Mouse (Mus musculus): ENCODE measurements around the gene Eif4b. TPM values are rescaled to one million over a fixed set of nuclear protein-coding genes. Genes with fewer than 3 reads are reported as not detected.
A peak's percentile ranks its signal among the peaks of the same experiment; 100 is the strongest.

Eif4b gene
- 121 and 124 TPM in 2 replicates for polyA plus RNA-seq (2016; fragmentation: Nextera tagmentation; extraction: Ambion mirVana)

DNA sequence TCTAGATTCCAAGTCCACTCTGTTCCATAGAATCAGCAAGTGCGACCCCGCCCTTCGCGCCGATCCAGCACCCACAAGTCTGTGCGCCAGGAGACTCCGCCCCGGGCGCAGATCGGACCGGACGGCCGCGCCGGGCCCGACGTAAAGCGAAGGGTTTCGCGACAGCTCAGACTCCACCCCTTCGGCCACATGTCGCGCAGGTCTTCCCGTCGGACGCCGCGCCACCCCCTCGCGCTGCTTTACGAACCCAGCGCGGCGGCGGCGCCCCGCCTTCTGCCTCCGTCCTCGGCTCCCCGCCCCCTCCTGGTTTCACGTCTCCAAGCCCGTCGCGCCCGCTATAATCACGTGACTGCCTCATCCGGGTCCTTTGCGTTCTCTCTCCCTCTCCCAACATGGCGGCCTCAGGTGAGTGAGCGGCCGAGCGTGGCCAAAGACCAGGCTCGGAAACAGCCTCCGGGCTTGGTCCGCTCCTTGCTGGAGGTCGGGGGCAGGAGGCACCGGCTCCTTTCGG is at the start of gene Eif4b:
Eif4b (plus strand) TSS at position 215 of the 511 bp plus-strand sequence.
- WGBS = under 1% methylated on average over 57 of the region's 58 CpGs
- Histone ChIP-seq H3K36me3 (no peaks in the 10 kb centered on the region), H3K4me3 (replicated peaks) (peak within 1 kb of the TSS; percentile 89), H3K9ac (replicated peaks) (peak within 1 kb of the TSS; percentile 93), H3K27me3 (no peaks in the 10 kb centered on the region; the same call in 1 of the 2 replicates), H3K9me3 (no peaks in the 10 kb centered on the region), H3K4me2 (peak within 1 kb of the TSS; percentile 89), H3K27ac (peak within 1 kb of the TSS; percentile 97), H3K4me1 (replicated peaks) (peaks cover 17% of the 10 kb centered on the region)
- peak; percentile 89 for ATAC-seq (ENCODE audit: insufficient number of reproducible peaks, insufficient read depth, low FRiP score, low TSS enrichment, low read depth)

DNA sequence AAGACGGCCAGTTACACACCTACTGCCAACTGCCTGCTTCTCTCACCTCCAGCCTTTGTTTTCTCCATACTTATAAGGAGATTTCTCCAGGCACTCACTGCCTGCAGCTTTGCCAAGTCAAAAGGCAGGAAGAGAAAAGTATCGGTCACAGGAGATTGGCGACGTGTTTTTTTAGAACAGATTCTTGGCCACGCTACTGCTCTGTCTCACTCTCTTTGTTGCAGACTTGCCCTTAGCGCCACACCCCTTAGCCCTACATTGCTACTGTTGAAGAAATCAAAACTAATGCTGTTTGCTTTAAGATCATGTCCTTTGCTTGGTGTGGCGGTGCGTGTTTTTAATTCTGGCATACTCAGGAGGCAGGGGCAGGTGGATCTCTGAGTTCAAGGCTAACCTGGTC is 49.7 kb upstream of the Eif4b start:
- no peak overlapping the region for H3K9ac ChIP-seq (replicated peaks)
- no peak for ATAC-seq (ENCODE audit: insufficient number of reproducible peaks, insufficient read depth, low FRiP score, low TSS enrichment, low read depth)
- H3K27me3 ChIP-seq = peaks cover 54% of the 10 kb centered on the region
- no peaks in the 10 kb centered on the region for H3K9me3 ChIP-seq
- WGBS = 72% methylated on average over 8 of the region's 8 CpGs
- no peak overlapping the region for H3K4me2 ChIP-seq
- H3K36me3 ChIP-seq = no peaks in the 10 kb centered on the region
- H3K4me1 ChIP-seq (replicated peaks) = peaks cover 27% of the 10 kb centered on the region
- H3K27ac ChIP-seq = no peak overlapping the region
- no peak overlapping the region for H3K4me3 ChIP-seq (replicated peaks)

DNA sequence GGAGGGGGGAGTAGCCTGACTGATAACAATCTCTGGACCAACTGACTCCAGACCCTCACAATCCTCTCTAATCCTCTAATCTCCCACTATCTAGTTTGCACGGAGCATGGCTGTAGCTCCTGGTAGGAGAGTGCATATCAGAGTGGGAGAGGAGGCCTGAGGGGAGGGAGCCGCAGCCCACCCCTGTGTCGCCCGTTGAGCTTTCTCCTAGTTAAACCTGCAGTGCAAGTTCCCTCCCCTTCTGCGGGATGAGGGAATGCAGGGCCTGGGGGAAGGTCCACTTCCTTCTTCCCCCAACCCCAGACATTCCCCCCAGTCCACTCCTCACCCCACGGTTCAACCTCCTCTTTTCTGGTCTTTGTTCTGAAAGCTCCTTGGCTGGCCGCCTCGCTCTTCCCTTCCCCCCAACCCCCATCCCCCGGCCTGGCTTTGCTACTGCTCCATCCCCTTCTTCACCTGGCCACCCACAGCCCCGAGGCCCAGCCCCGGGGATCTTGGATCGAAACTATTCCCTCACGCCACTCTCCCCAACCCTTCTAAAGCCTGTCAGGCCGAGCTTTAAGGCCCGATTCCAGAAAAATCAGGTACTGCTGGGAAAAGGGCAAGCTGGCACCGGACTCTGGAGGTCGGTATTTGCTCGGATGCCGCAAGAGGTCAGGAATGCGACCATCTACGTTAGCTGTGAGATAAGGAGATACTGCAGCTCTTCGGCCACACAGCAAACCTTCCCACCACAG is 48.3 kb upstream of the Eif4b start:
- WGBS = 3% methylated on average over 22 of the region's 22 CpGs
- H3K4me3 ChIP-seq (replicated peaks) = no peak overlapping the region; the same call in 1 of the 2 replicates
- H3K27me3 ChIP-seq = peaks cover 67% of the 10 kb centered on the region
- no peaks in the 10 kb centered on the region for H3K9me3 ChIP-seq
- H3K27ac ChIP-seq = no peak overlapping the region; the same call in 1 of the 2 replicates
- 0 out of 2 replicates have a peak overlapping the region, but pooled peaks have one; percentile 24 for H3K9ac ChIP-seq (replicated peaks)
- ATAC-seq (ENCODE audit: insufficient number of reproducible peaks, insufficient read depth, low FRiP score, low TSS enrichment, low read depth) = no peak
- peaks cover 27% of the 10 kb centered on the region for H3K4me1 ChIP-seq (replicated peaks)
- H3K36me3 ChIP-seq = no peaks in the 10 kb centered on the region
- H3K4me2 ChIP-seq = peak overlapping the region; percentile 41

- Histone ChIP-seq H3K9me3 (no peaks in the 10 kb centered on the region), H3K4me3 (replicated peaks) (no peak overlapping the region), H3K4me2 (peak overlapping the region; percentile 41), H3K36me3 (no peaks in the 10 kb centered on the region), H3K27ac (no peak overlapping the region), H3K4me1 (replicated peaks) (peaks cover 27% of the 10 kb centered on the region), H3K9ac (replicated peaks) (no peak overlapping the region), H3K27me3 (peaks cover 67% of the 10 kb centered on the region)
- WGBS = 9% methylated on average over 12 of the region's 12 CpGs
- ATAC-seq (ENCODE audit: insufficient number of reproducible peaks, insufficient read depth, low FRiP score, low TSS enrichment, low read depth) = no peak
Observed at GRCm38 (mm10) chr15:102026430-102026829, 47.1 kb upstream of the Eif4b start.

GRCm38 (mm10) chr15:102028040-102028439 is 45.5 kb upstream of the Eif4b start, which contains the start of gene Krt18:
Gene Krt18 (plus strand): TSS chr15:102028180.
- Histone ChIP-seq H3K9ac (replicated peaks) (peak within 1 kb of the TSS; percentile 47; the same call in 1 of the 2 replicates), H3K4me1 (replicated peaks) (peaks cover 27% of the 10 kb centered on the region), H3K4me3 (replicated peaks) (peak within 1 kb of the TSS; percentile 44), H3K4me2 (peak within 1 kb of the TSS; percentile 71), H3K36me3 (no peaks in the 10 kb centered on the region), H3K27me3 (peaks cover 67% of the 10 kb centered on the region), H3K27ac (no peak within 1 kb of the TSS), H3K9me3 (no peaks in the 10 kb centered on the region)
- under 1% methylated on average over 28 of the region's 28 CpGs for WGBS
- no peak for ATAC-seq (ENCODE audit: insufficient number of reproducible peaks, insufficient read depth, low FRiP score, low TSS enrichment, low read depth)

- H3K4me3 ChIP-seq (replicated peaks) = no peak overlapping the region
- no peaks in the 10 kb centered on the region for H3K36me3 ChIP-seq
- no peaks in the 10 kb centered on the region for H3K9me3 ChIP-seq
- 0 out of 2 replicates have a peak, but pooled peaks cover 3% of the 10 kb centered on the region for H3K4me1 ChIP-seq (replicated peaks)
- 58% methylated on average over 16 of the region's 16 CpGs for WGBS
- no peak overlapping the region for H3K4me2 ChIP-seq
- ATAC-seq (ENCODE audit: insufficient number of reproducible peaks, insufficient read depth, low FRiP score, low TSS enrichment, low read depth) = no peak
- peaks cover 9% of the 10 kb centered on the region; the same call in 1 of the 2 replicates for H3K27me3 ChIP-seq
- H3K9ac ChIP-seq (replicated peaks) = no peak overlapping the region
- H3K27ac ChIP-seq = no peak overlapping the region
Observed at GRCm38 (mm10) chr15:102034121-102035053, 39.2 kb upstream of the Eif4b start.

DNA sequence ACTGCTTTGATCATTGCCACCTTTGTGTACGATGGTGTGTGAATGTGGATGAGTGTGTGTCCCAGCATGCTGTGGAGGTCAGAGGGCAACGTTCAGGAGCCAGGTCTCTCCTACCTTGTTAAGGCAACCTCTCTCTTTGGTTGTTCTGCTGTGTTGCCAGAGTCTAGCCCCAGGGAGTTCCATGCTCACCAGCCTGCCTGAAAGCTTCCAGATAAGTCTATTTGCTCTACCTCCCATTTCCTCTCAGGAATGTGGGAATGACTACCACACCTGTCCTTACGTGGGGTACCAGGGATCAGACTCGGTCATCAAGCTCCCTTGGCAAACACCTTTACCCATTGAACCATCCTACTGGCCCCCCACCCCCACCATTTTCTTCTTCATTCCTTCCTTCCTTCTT is 33.3 kb upstream of the Eif4b start:
- peaks cover 10% of the 10 kb centered on the region; the same call in 1 of the 2 replicates for H3K27me3 ChIP-seq
- H3K9ac ChIP-seq (replicated peaks) = no peak overlapping the region
- H3K4me3 ChIP-seq (replicated peaks) = no peak overlapping the region
- WGBS = 78% methylated on average over 4 of the region's 4 CpGs
- H3K36me3 ChIP-seq = no peaks in the 10 kb centered on the region
- ATAC-seq (ENCODE audit: insufficient number of reproducible peaks, insufficient read depth, low FRiP score, low TSS enrichment, low read depth) = no peak
- H3K27ac ChIP-seq = no peak overlapping the region
- H3K4me2 ChIP-seq = no peak overlapping the region
- 0 out of 2 replicates have a peak, but pooled peaks cover 3% of the 10 kb centered on the region for H3K4me1 ChIP-seq (replicated peaks)
- no peaks in the 10 kb centered on the region for H3K9me3 ChIP-seq

DNA sequence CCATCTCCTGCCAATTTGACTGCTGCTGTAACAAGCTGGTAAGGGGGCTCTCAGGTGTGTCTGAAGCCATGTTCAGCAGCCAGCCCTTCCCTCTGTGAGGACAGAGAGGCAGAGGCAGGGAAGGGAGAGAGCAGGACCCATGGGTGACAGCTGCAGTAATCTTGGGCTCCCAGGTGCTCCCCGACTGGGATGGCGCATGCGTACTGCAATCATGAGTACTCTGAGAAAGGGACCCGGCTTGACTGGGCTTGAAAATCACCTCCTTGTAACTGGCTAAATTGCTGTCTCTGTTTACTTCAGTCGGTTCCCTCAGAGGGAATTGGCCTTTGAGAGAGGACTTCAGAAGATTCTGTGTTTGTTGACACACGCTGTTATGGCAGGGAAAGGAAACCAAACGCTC is 31.6 kb upstream of the Eif4b start:
- H3K36me3 ChIP-seq = no peaks in the 10 kb centered on the region

DNA sequence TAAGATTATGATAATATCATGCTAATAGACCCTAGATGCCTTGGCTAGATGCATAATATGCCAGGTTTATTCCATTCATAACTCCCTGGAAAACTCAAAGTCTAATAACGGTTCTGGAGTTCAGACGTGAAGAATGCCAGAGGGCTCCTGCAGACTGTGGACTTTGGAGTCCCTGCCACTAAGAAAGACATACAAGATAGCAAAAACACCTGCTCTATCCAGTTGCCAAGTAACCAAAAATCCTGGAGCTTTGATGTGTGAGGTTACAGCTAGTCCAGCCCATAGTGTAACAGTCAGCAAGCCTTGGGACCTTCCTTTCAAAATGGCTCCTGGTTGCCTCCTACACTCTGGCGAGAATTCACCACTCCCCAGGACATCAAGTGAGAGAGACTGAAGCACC is 28.8 kb upstream of the Eif4b start:
- Histone ChIP-seq H3K9ac (replicated peaks) (no peak overlapping the region), H3K27ac (no peak overlapping the region), H3K36me3 (no peaks in the 10 kb centered on the region), H3K4me2 (no peak overlapping the region), H3K9me3 (no peaks in the 10 kb centered on the region), H3K4me3 (replicated peaks) (no peak overlapping the region), H3K4me1 (replicated peaks) (no peaks in the 10 kb centered on the region), H3K27me3 (peaks cover 10% of the 10 kb centered on the region; the same call in 1 of the 2 replicates)
- 82% methylated on average over 3 of the region's 3 CpGs for WGBS
- ATAC-seq (ENCODE audit: insufficient number of reproducible peaks, insufficient read depth, low FRiP score, low TSS enrichment, low read depth) = no peak

More for the DNA sequence above, 31.6 kb upstream of the Eif4b start:
- no peak overlapping the region for H3K27ac ChIP-seq
- peaks cover 10% of the 10 kb centered on the region; the same call in 1 of the 2 replicates for H3K27me3 ChIP-seq
- H3K4me2 ChIP-seq = peak overlapping the region; percentile 47
- H3K4me3 ChIP-seq (replicated peaks) = peak overlapping the region; percentile 24; the same call in 1 of the 2 replicates
- ATAC-seq (ENCODE audit: insufficient number of reproducible peaks, insufficient read depth, low FRiP score, low TSS enrichment, low read depth) = no peak
- no peak overlapping the region for H3K9ac ChIP-seq (replicated peaks)
- WGBS = 21% methylated on average over 7 of the region's 7 CpGs
- no peaks in the 10 kb centered on the region for H3K9me3 ChIP-seq
- 0 out of 2 replicates have a peak, but pooled peaks cover 3% of the 10 kb centered on the region for H3K4me1 ChIP-seq (replicated peaks)

- no peak overlapping the region for H3K4me2 ChIP-seq
- H3K4me1 ChIP-seq (replicated peaks) = no peaks in the 10 kb centered on the region
- no peak for ATAC-seq (ENCODE audit: insufficient number of reproducible peaks, insufficient read depth, low FRiP score, low TSS enrichment, low read depth)
- H3K9me3 ChIP-seq = no peaks in the 10 kb centered on the region
- H3K4me3 ChIP-seq (replicated peaks) = no peak overlapping the region
- H3K9ac ChIP-seq (replicated peaks) = no peak overlapping the region
- no peaks in the 10 kb centered on the region for H3K36me3 ChIP-seq
- peaks cover 8% of the 10 kb centered on the region; the same call in 1 of the 2 replicates for H3K27me3 ChIP-seq
- 92% methylated on average over 10 of the region's 10 CpGs for WGBS
- no peak overlapping the region for H3K27ac ChIP-seq
Observed at GRCm38 (mm10) chr15:102045691-102046090, 27.9 kb upstream of the Eif4b start.

All from limb, embryonic 12.5 days (tissue).